Mouse (Mus musculus) adrenal gland, postnatal 36 days (tissue): Measurements from ENCODE around the gene Dmrt1. TPM values are rescaled to one million over a fixed set of nuclear protein-coding genes. Genes with fewer than 3 reads are reported as not detected.

ENCODE experiments used
- DNase-seq, 2 experiments: peaks; one replicate each; pipeline ENCODE4 v3.0.0; 2021; ENCODE audit warnings: mixed read lengths in 1 of 2
- total RNA-seq, 2 experiments: library from RNA; stranded (reverse); gene quantifications; 2 replicates each; pipeline ENCODE4 v1.2.3; 2021

Dmrt1 gene
- total RNA-seq, 2 experiments from 2014 or later, result not detected

GRCm38 (mm10) chr19:25569778-25570177 is 64.4 kb downstream of the Dmrt1 start:
- DNase-seq, result no peak

GRCm38 (mm10) chr19:25574431-25574830 is 69.0 kb downstream of the Dmrt1 start:
- peak; percentile 30 to 64 for DNase-seq

GRCm38 (mm10) chr19:25574981-25575814 is 69.8 kb downstream of the Dmrt1 start:
- no peak for DNase-seq

- no peak for DNase-seq
Observed at GRCm38 (mm10) chr19:25578358-25578757, 72.9 kb downstream of the Dmrt1 start.

- no peak for DNase-seq
Observed at GRCm38 (mm10) chr19:25579440-25579839, 74.0 kb downstream of the Dmrt1 start.

GRCm38 (mm10) chr19:25597717-25598232 is 92.4 kb downstream of the Dmrt1 start:
- DNase-seq, result no peak

GRCm38 (mm10) chr19:25598626-25599025 is 93.2 kb downstream of the Dmrt1 start:
- no peak for DNase-seq

- no peak for DNase-seq
Observed at GRCm38 (mm10) chr19:25601966-25602365, 96.5 kb downstream of the Dmrt1 start.

- DNase-seq, result no peak
Observed at GRCm38 (mm10) chr19:25607461-25608205, 102.2 kb downstream of the Dmrt1 start.

GRCm38 (mm10) chr19:25608206-25608580 is 102.8 kb downstream of the Dmrt1 start:
- DNase-seq, result no peak

GRCm38 (mm10) chr19:25608961-25609850 is 103.8 kb downstream of the Dmrt1 start:
- DNase-seq, result no peak

- no peak for DNase-seq
Observed at GRCm38 (mm10) chr19:25610015-25610410, 104.6 kb downstream of the Dmrt1 start, which contains the start of gene Dmrt3. Gene Dmrt3, plus strand, starts transcription at chr19:25610301.

- peak; percentile 8 to 28 for DNase-seq
Observed at GRCm38 (mm10) chr19:25610411-25611111, 105.1 kb downstream of the Dmrt1 start.

- DNase-seq, result no peak
Observed at GRCm38 (mm10) chr19:25611116-25611515, 105.7 kb downstream of the Dmrt1 start.

GRCm38 (mm10) chr19:25611876-25612805 is 106.7 kb downstream of the Dmrt1 start:
- no peak for DNase-seq

GRCm38 (mm10) chr19:25612806-25613295 is 107.4 kb downstream of the Dmrt1 start:
- DNase-seq, result no peak

- DNase-seq, result no peak
Observed at GRCm38 (mm10) chr19:25613476-25614300, 108.3 kb downstream of the Dmrt1 start.

GRCm38 (mm10) chr19:25615889-25616288 is 110.5 kb downstream of the Dmrt1 start:
- no peak for DNase-seq
